Mouse (Mus musculus): ENCODE data around the gene Gm49673.
"Not testable (repeated sequence)": the region's sequence is repeated elsewhere in the genome, so short reads cannot be mapped to it uniquely, and the experiment has no call there.

DNA sequence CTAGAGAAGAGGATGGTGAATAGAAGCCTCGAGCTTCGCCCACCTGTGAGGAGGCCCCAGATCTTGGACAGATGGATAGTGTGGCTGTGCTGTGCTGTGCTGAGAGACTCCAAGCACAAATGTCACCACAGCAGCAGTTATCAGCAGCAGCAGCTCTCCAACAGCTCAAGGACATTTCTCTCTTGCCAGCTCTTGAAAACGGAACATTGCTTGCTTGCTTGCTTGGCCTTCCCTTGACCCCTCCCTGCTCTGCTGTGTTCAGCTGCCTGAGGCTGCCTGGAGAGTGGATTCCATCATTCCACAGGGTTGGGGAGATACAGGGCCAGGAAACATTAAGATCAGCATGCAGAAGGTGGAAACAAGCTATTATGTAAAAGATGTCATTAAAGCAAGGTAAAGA is 24.6 kb downstream of the Gm49673 start:
- not testable (repeated sequence) for TF ChIP-seq CTCF, EP300 (IDR thresholded peaks at IDR 0.05; ENCODE audit: low read depth)

Measured in heart, postnatal 0 days (tissue).